Mouse (Mus musculus): ENCODE data around the gene Klf2.

Klf2 gene

GRCm38 (mm10) chr8:72306913-72307312 is 11.9 kb upstream of the Klf2 start:
- DNase-seq, result no peak

GRCm38 (mm10) chr8:72308276-72308675 is 10.6 kb upstream of the Klf2 start:
- DNase-seq, result no peak

GRCm38 (mm10) chr8:72310849-72311506 is 7.9 kb upstream of the Klf2 start:
- DNase-seq, result peak; percentile 70

- no peak for DNase-seq
Observed at GRCm38 (mm10) chr8:72312926-72313518, 5.8 kb upstream of the Klf2 start.

GRCm38 (mm10) chr8:72316053-72316695 is 2.7 kb upstream of the Klf2 start:
- DNase-seq, result no peak

- no peak for DNase-seq
Observed at GRCm38 (mm10) chr8:72317741-72318301, 1.0 kb upstream of the Klf2 start.

- no peak for DNase-seq
Observed at GRCm38 (mm10) chr8:72319397-72319796, 564 bp downstream of the Klf2 start.

GRCm38 (mm10) chr8:72319921-72320802 is 1.3 kb downstream of the Klf2 start:
- no peak for DNase-seq

- DNase-seq, result no peak
Observed at GRCm38 (mm10) chr8:72320803-72321583, 2.2 kb downstream of the Klf2 start.

GRCm38 (mm10) chr8:72321635-72322441 is 3.0 kb downstream of the Klf2 start:
- no peak for DNase-seq

- DNase-seq, result no peak
Observed at GRCm38 (mm10) chr8:72322471-72322889, 3.6 kb downstream of the Klf2 start.

- DNase-seq, result no peak
Observed at GRCm38 (mm10) chr8:72323131-72323725, 4.4 kb downstream of the Klf2 start.

GRCm38 (mm10) chr8:72324036-72324706 is 5.3 kb downstream of the Klf2 start:
- DNase-seq, result no peak

GRCm38 (mm10) chr8:72324708-72325107 is 5.9 kb downstream of the Klf2 start:
- no peak for DNase-seq

- no peak for DNase-seq
Observed at GRCm38 (mm10) chr8:72329116-72329515, 10.3 kb downstream of the Klf2 start.

GRCm38 (mm10) chr8:72330806-72331516 is 12.1 kb downstream of the Klf2 start:
- DNase-seq, result no peak

GRCm38 (mm10) chr8:72331631-72332030 is 12.8 kb downstream of the Klf2 start:
- no peak for DNase-seq

GRCm38 (mm10) chr8:72333429-72334143 is 14.8 kb downstream of the Klf2 start:
- DNase-seq, result no peak

- DNase-seq, result no peak
Observed at GRCm38 (mm10) chr8:72334144-72334641, 15.4 kb downstream of the Klf2 start.

All from cerebellum, adult 8-10 months (tissue).